In genomic region chr4:87865041-87865440, GRCm38 (mm10) we compare ENCODE assay signal across 23 mouse cellular contexts.
DNase-seq lines count a peak whose midpoint lies in the region; ATAC-seq lines count a peak whose summit lies in the region.
"Had no signal": no experiment of that assay in that cellular context is flagged by ENCODE, and none has a peak within 500 bp of the region (broad histone marks: within the 10 kb centered on the region; RNA-seq: fewer than 3 reads in every experiment).

No protein-coding gene starts in this region.

- 0 out of 2 replicates have a peak overlapping the region, but pooled peaks have one; percentile 2 for H3K27ac ChIP-seq in hindbrain, embryonic 14.5 days
- no peak overlapping the region for H3K27ac ChIP-seq in hindbrain, embryonic 13.5 days
- H3K27ac ChIP-seq in kidney, embryonic 16.5 days (ENCODE audit: low read length) = peak overlapping the region; percentile 1; the same call in 1 of the 2 replicates
- 0 out of 2 replicates have a peak overlapping the region, but pooled peaks have one; percentile 9 for H3K27ac ChIP-seq in neural tube, embryonic 13.5 days (replicated peaks)
- no peak overlapping the region for H3K27ac ChIP-seq in neural tube, embryonic 15.5 days (replicated peaks)
- H3K27ac ChIP-seq: embryonic facial prominence, embryonic 13.5 days; forebrain, embryonic 12.5 days; heart, embryonic 10.5 days; hindbrain, embryonic 12.5 days had no signal

- H3K36me3 ChIP-seq in hindbrain, embryonic 14.5 days (replicated peaks; ENCODE audit: control insufficient read depth, insufficient read depth) = peaks cover 3% of the 10 kb centered on the region; the same call in 1 of the 2 replicates
- H3K36me3 ChIP-seq in hindbrain, embryonic 13.5 days = no peaks in the 10 kb centered on the region
- H3K36me3 ChIP-seq in kidney, embryonic 16.5 days (ENCODE audit: insufficient read depth, low read length) = no peaks in the 10 kb centered on the region
- no peaks in the 10 kb centered on the region for H3K36me3 ChIP-seq in neural tube, embryonic 13.5 days
- H3K36me3 ChIP-seq in neural tube, embryonic 15.5 days = no peaks in the 10 kb centered on the region
- H3K36me3 ChIP-seq: embryonic facial prominence, embryonic 13.5 days; forebrain, embryonic 12.5 days; heart, embryonic 10.5 days had no signal

- DNase-seq in hindbrain, embryonic 14.5 days (ENCODE audit: low spot score) = no peak
- no peak for DNase-seq in kidney, postnatal 4 days
- DNase-seq in cerebellum, postnatal 36 days = no peak
- DNase-seq: adrenal gland, postnatal 10 days; B cell, adult 2 months; cerebellum, adult 11-12 months; cerebellum, adult 9-10 months; cerebellum, postnatal 25 days; gastrocnemius, postnatal 10 days; heart, adult 18-20 months; heart, postnatal 10 days; heart, postnatal 4 days had no signal

- no peak overlapping the region for H3K4me3 ChIP-seq in hindbrain, embryonic 14.5 days (replicated peaks; ENCODE audit: low read length)
- no peak overlapping the region for H3K4me3 ChIP-seq in hindbrain, embryonic 13.5 days
- no peak overlapping the region for H3K4me3 ChIP-seq in kidney, embryonic 16.5 days (ENCODE audit: low read length)
- no peak overlapping the region for H3K4me3 ChIP-seq in neural tube, embryonic 13.5 days
- no peak overlapping the region for H3K4me3 ChIP-seq in neural tube, embryonic 15.5 days (replicated peaks)
- H3K4me3 ChIP-seq: embryonic facial prominence, embryonic 13.5 days; forebrain, embryonic 12.5 days; heart, embryonic 10.5 days; hindbrain, embryonic 12.5 days had no signal

- no peak overlapping the region for H3K4me2 ChIP-seq in hindbrain, embryonic 14.5 days (replicated peaks)
- no peak overlapping the region for H3K4me2 ChIP-seq in hindbrain, embryonic 13.5 days
- no peak overlapping the region for H3K4me2 ChIP-seq in kidney, embryonic 16.5 days (replicated peaks; ENCODE audit: low read depth, low read length)
- no peak overlapping the region for H3K4me2 ChIP-seq in neural tube, embryonic 13.5 days
- no peak overlapping the region for H3K4me2 ChIP-seq in neural tube, embryonic 15.5 days
- H3K4me2 ChIP-seq: embryonic facial prominence, embryonic 13.5 days; forebrain, embryonic 12.5 days; hindbrain, embryonic 12.5 days had no signal

- no peaks in the 10 kb centered on the region for H3K27me3 ChIP-seq in hindbrain, embryonic 14.5 days (ENCODE audit: control insufficient read depth, insufficient read depth, low read length)
- H3K27me3 ChIP-seq in hindbrain, embryonic 13.5 days = no peaks in the 10 kb centered on the region
- no peaks in the 10 kb centered on the region for H3K27me3 ChIP-seq in kidney, embryonic 16.5 days (ENCODE audit: insufficient read depth, low read length)
- H3K27me3 ChIP-seq in neural tube, embryonic 13.5 days = no peaks in the 10 kb centered on the region
- no peaks in the 10 kb centered on the region for H3K27me3 ChIP-seq in neural tube, embryonic 15.5 days (replicated peaks)
- H3K27me3 ChIP-seq: embryonic facial prominence, embryonic 13.5 days; forebrain, embryonic 12.5 days; hindbrain, embryonic 12.5 days had no signal

- 73% methylated on average over 3 of the region's 3 CpGs for WGBS in hindbrain, embryonic 14.5 days
- 63% methylated on average over 3 of the region's 3 CpGs for WGBS in hindbrain, embryonic 13.5 days
- WGBS in kidney, embryonic 16.5 days = 16% methylated on average over 3 of the region's 3 CpGs
- 21% methylated on average over 3 of the region's 3 CpGs for WGBS in neural tube, embryonic 13.5 days
- 24% methylated on average over 3 of the region's 3 CpGs for WGBS in neural tube, embryonic 15.5 days

- ATAC-seq in hindbrain, embryonic 14.5 days (ENCODE audit: low FRiP score) = no peak
- no peak for ATAC-seq in hindbrain, embryonic 13.5 days (ENCODE audit: low FRiP score)
- ATAC-seq in kidney, embryonic 16.5 days (ENCODE audit: low FRiP score, low TSS enrichment) = peak; percentile 31; the same call in 1 of the 2 replicates
- no peak for ATAC-seq in neural tube, embryonic 13.5 days (ENCODE audit: low read depth)
- ATAC-seq in neural tube, embryonic 15.5 days (ENCODE audit: low FRiP score) = no peak
- ATAC-seq: CD4-positive, CD25-positive, alpha-beta regulatory T cell, adult 4 months; forebrain, embryonic 16.5 days had no signal

- H3K9me3 ChIP-seq in hindbrain, embryonic 14.5 days (ENCODE audit: control insufficient read depth, low read length) = no peaks in the 10 kb centered on the region
- no peaks in the 10 kb centered on the region for H3K9me3 ChIP-seq in hindbrain, embryonic 13.5 days
- H3K9me3 ChIP-seq in kidney, embryonic 16.5 days (ENCODE audit: low read length) = no peaks in the 10 kb centered on the region
- no peaks in the 10 kb centered on the region for H3K9me3 ChIP-seq in neural tube, embryonic 13.5 days
- no peaks in the 10 kb centered on the region for H3K9me3 ChIP-seq in neural tube, embryonic 15.5 days (replicated peaks)
- H3K9me3 ChIP-seq: embryonic facial prominence, embryonic 13.5 days; forebrain, embryonic 12.5 days; G1E; heart, embryonic 10.5 days; hindbrain, embryonic 12.5 days had no signal

- peaks cover 16% of the 10 kb centered on the region; the same call in 1 of the 2 replicates for H3K4me1 ChIP-seq in hindbrain, embryonic 14.5 days (replicated peaks; ENCODE audit: control insufficient read depth, insufficient read depth, low read length)
- peaks cover 30% of the 10 kb centered on the region for H3K4me1 ChIP-seq in hindbrain, embryonic 13.5 days (replicated peaks)
- H3K4me1 ChIP-seq in kidney, embryonic 16.5 days (ENCODE audit: insufficient read depth, low read length) = peaks cover 30% of the 10 kb centered on the region
- peaks cover 28% of the 10 kb centered on the region for H3K4me1 ChIP-seq in neural tube, embryonic 13.5 days (replicated peaks)
- H3K4me1 ChIP-seq in neural tube, embryonic 15.5 days = peaks cover 24% of the 10 kb centered on the region
- H3K4me1 ChIP-seq: heart, embryonic 10.5 days had no signal

- H3K9ac ChIP-seq in hindbrain, embryonic 14.5 days = no peak overlapping the region
- H3K9ac ChIP-seq in hindbrain, embryonic 13.5 days = no peak overlapping the region
- H3K9ac ChIP-seq in kidney, embryonic 16.5 days (replicated peaks; ENCODE audit: low read length) = no peak overlapping the region
- H3K9ac ChIP-seq in neural tube, embryonic 13.5 days = no peak overlapping the region
- H3K9ac ChIP-seq in neural tube, embryonic 15.5 days (replicated peaks) = no peak overlapping the region
- H3K9ac ChIP-seq: embryonic facial prominence, embryonic 13.5 days; forebrain, embryonic 12.5 days; hindbrain, embryonic 12.5 days had no signal

Comparison
In these comparisons a context has a peak if more than half of its experiments do, and no peak if none do; other contexts are left out.
1. H3K27ac ChIP-seq: peak in hindbrain, embryonic 14.5 days (single experiment), kidney, embryonic 16.5 days (single experiment) and neural tube, embryonic 13.5 days (single experiment); none in hindbrain, embryonic 13.5 days (single experiment) and neural tube, embryonic 15.5 days (single experiment).